Mouse (Mus musculus) inflammation-experienced regulatory T-cells (primary cell): Measurements from ENCODE around the gene Ces2g. TPM values are rescaled to one million over a fixed set of nuclear protein-coding genes. Genes with fewer than 3 reads are reported as not detected.

ENCODE experiments used
- polyA plus RNA-seq, 2 experiments: library from polyadenylated mRNA; unstranded; fragments of 100-300 nt; shearing (Covaris generic); gene quantifications; one replicate each; pipeline ENCODE4 v1.2.1; 2017

Gene Ces2g
- polyA plus RNA-seq = 1 to 10 TPM in 1 of 2 experiments, not detected in 1; 1.6 TPM

GRCm38 (mm10) chr8:104961537-104961961 lies at the start of gene Ces2g:
Gene Ces2g (plus strand): TSS chr8:104961718.

GRCm38 (mm10) chr8:104925972-104926596 lies 35.4 kb upstream of the Ces2g start, which contains the start of gene Ces2e:
Gene Ces2e (plus strand): TSS chr8:104926260.

GRCm38 (mm10) chr8:104947056-104947455 lies 14.5 kb upstream of the Ces2g start, which contains the start of gene Ces2f:
Gene Ces2f (plus strand): TSS chr8:104947356.

GRCm38 (mm10) chr8:105000586-105000985 lies 39.1 kb downstream of the Ces2g start, which contains the start of gene Ces2h:
Gene Ces2h (plus strand): TSS chr8:105000853.

Other genes with a start within 250 kb of the Ces2g start
- under 1 TPM; 0.59 to 0.65 TPM for gene Ces2a, start 227.7 kb upstream of the Ces2g start, polyA plus RNA-seq
- gene Ces2b, start 130.1 kb upstream of the Ces2g start, polyA plus RNA-seq = not detected
- gene Ces2c, start 114.7 kb upstream of the Ces2g start, polyA plus RNA-seq = 10 to 100 TPM; 14.5 to 37.2 TPM
- not detected for gene Ces2e, start 35.5 kb upstream of the Ces2g start, polyA plus RNA-seq
- under 1 TPM in 1 of 2 experiments, not detected in 1; 0.16 TPM for gene Ces2f, start 14.4 kb upstream of the Ces2g start, polyA plus RNA-seq
- gene Ces2h, start 39.1 kb downstream of the Ces2g start, polyA plus RNA-seq = not detected
- under 1 TPM in 1 of 2 experiments, not detected in 1; 0.36 TPM for gene Ces3a, start 86.9 kb downstream of the Ces2g start, polyA plus RNA-seq
- gene Ces3b, start 122.0 kb downstream of the Ces2g start, polyA plus RNA-seq = under 1 TPM; 0.12 to 0.49 TPM
- gene Ces4a, start 170.1 kb downstream of the Ces2g start, polyA plus RNA-seq = 1 to 10 TPM in 1 of 2 experiments, under 1 TPM in 1; 0.31 to 1.2 TPM
- 100 to 1,000 TPM; 106 to 136 TPM for gene Cbfb, start 209.0 kb downstream of the Ces2g start, polyA plus RNA-seq